Mouse (Mus musculus) CD4-positive helper T cell, adult 2 months (primary cell): ENCODE data around the gene Gm13285.
"Not testable (repeated sequence)": the region's sequence is repeated elsewhere in the genome, so short reads cannot be mapped to it uniquely, and the experiment has no call there.

Source experiments
- DNase-seq: peaks from one replicate; pipeline ENCODE4 v3.0.0-alpha.2; 2012; ENCODE audit warnings: low read depth, missing footprints, low spot score

Gene Gm13285

DNA sequence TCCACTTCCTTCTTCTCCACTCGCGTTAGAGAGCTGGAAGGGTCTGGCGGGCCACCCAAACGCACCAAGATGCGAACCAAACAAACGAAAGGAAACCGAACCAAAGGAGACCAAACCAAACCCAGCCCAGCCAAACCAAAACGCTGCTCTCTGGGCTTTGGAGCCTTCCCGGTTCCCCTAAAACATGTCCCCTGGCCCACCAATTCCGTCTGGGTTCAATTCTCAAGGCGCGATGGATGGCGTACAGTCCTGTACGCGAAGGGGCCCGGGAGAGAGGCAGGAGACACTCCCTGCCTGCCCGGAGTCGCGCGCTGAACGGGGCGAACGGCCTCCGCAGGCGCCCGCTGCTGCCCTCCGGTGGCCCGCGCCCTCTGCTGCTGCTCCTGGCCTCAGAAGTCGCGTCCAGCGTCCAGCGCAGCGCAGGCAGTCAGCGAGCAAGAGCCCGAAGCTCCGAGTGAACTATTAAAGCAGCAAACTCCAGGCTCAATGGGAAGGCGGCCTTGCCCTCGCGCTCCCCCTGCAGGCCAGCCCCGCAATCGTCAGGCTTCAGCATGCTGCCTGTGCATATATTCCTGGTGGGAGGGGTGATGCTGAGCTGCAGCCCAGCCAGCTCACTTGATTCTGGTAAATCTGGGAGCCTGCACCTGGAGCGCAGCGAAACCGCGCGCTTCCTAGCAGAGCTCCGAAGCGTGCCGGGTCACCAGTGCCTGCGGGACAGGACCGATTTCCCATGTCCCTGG lies 5.4 kb upstream of the Gm13285 start, which contains the start of gene Gm13275:
Gm13275 (plus strand) TSS at position 552 of the 740 bp plus-strand sequence.
- not testable (repeated sequence) for DNase-seq

DNA sequence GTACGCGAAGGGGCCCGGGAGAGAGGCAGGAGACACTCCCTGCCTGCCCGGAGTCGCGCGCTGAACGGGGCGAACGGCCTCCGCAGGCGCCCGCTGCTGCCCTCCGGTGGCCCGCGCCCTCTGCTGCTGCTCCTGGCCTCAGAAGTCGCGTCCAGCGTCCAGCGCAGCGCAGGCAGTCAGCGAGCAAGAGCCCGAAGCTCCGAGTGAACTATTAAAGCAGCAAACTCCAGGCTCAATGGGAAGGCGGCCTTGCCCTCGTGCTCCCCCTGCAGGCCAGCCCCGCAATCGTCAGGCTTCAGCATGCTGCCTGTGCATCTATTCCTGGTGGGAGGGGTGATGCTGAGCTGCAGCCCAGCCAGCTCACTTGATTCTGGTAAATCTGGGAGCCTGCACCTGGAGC lies 2.4 kb upstream of the Gm13285 start, which contains the start of gene Gm13279:
Gm13279 (plus strand) TSS at position 301 of the 400 bp plus-strand sequence.
- not testable (repeated sequence) for DNase-seq

DNA sequence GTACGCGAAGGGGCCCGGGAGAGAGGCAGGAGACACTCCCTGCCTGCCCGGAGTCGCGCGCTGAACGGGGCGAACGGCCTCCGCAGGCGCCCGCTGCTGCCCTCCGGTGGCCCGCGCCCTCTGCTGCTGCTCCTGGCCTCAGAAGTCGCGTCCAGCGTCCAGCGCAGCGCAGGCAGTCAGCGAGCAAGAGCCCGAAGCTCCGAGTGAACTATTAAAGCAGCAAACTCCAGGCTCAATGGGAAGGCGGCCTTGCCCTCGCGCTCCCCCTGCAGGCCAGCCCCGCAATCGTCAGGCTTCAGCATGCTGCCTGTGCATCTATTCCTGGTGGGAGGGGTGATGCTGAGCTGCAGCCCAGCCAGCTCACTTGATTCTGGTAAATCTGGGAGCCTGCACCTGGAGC lies 3.5 kb downstream of the Gm13285 start, which contains the start of gene Gm13287:
Gm13287 (plus strand) TSS at position 301 of the 400 bp plus-strand sequence.
- DNase-seq, result not testable (repeated sequence)

DNA sequence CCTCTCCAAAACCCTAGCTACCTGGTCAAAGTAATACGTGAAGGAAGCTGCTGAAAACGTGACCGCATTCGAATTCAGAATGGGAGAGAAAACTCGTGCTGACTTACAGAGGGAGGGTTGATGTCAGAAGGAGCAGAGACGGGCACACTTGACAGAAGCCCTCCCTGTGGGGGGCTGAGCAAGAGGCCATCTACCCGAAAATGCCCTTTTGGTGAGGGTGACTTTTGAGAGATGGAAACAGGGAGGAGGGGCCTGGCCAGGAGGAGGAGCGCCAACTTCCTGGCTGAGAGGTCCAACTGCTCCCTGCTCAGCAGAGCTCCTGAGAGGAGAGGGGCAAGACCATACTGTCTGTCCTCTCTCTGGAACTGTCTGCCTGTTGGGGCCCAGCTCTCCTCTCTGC lies 5.8 kb downstream of the Gm13285 start, which contains the start of gene Gm13288:
Gm13288 (plus strand) TSS at position 301 of the 400 bp plus-strand sequence.
- DNase-seq, result not testable (repeated sequence)

- DNase-seq, result not testable (repeated sequence)
Measured at GRCm38 (mm10) chr4:88805761-88806160, 6.3 kb downstream of the Gm13285 start.

GRCm38 (mm10) chr4:88815928-88816327 lies 16.5 kb downstream of the Gm13285 start, which contains the start of gene Ifna7:
Gene Ifna7 (plus strand): TSS chr4:88816228.
- DNase-seq, result no peak

- no peak for DNase-seq
Measured at GRCm38 (mm10) chr4:88819659-88820058, 20.2 kb downstream of the Gm13285 start, which contains the start of gene Ifna11. Gene Ifna11 (plus strand): TSS chr4:88819959.

DNA sequence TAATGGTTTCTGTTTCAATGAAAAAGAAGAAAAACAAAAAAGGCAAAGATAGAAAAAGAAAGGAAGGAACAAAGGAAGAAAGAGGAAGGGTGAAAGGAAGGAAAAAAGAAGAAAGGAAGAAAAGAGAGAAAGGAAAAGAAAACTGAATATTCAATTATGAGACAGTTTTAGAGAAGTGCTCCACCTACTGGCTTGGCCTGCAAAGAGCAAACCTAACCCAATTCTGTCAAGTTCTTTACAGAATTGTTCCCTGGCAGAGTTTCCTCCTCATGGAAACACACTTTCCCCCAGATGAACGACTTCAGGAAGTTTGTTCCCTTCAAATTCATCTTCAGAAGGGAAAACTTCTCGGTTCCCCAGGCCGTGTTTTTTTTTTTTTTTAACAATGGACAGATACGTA lies 23.5 kb downstream of the Gm13285 start:
- peak; percentile 29 for DNase-seq

GRCm38 (mm10) chr4:88827116-88827515 lies 27.7 kb downstream of the Gm13285 start, which contains the start of gene Ifna6:
Gene Ifna6 (plus strand): TSS chr4:88827416.
- DNase-seq, result not testable (repeated sequence)

DNA sequence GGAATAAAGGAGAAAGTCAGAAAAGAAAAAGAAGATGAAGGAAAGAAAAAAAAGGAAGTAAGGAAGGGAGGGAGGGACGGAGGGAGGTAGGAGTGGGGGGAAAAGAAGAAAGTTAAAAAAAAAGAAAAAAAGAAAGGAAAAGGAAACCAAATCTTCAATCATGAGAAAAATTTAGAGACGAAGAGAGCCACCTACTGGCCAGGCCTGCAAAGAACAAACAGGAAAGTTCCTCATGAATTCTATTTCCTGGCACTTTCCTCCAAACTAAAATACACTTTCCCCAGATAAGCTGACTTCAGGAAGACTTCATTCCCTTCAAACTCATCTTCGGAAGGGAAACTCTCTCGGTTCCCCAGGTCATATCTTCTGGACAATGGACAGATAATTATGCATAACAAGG lies 31.1 kb downstream of the Gm13285 start:
- peak; percentile 37 for DNase-seq

DNA sequence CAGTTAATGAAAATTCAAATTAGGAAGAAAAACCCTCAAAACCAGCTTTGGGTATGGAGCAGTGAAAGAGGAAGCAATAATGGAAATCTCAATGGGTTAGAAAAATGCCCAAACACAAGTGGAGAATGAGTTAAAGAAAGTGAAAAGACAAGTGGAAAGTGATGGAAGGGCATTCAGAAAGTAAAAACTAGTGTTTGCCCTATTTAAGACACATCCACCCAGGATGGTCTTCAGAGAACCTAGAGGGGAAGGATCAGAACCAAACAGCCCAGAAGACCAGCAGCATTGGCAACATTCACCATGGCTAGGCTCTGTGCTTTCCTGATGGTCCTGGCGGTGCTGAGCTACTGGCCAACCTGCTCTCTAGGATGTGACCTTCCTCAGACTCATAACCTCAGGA lies 35.8 kb downstream of the Gm13285 start, which contains the start of gene Ifna5:
Ifna5 (plus strand) TSS at position 301 of the 400 bp plus-strand sequence.
- DNase-seq, result not testable (repeated sequence)

GRCm38 (mm10) chr4:88838828-88839227 lies 39.4 kb downstream of the Gm13285 start:
- peak; percentile 18 for DNase-seq

- no peak for DNase-seq
Measured at GRCm38 (mm10) chr4:88840058-88840457, 40.6 kb downstream of the Gm13285 start.

DNA sequence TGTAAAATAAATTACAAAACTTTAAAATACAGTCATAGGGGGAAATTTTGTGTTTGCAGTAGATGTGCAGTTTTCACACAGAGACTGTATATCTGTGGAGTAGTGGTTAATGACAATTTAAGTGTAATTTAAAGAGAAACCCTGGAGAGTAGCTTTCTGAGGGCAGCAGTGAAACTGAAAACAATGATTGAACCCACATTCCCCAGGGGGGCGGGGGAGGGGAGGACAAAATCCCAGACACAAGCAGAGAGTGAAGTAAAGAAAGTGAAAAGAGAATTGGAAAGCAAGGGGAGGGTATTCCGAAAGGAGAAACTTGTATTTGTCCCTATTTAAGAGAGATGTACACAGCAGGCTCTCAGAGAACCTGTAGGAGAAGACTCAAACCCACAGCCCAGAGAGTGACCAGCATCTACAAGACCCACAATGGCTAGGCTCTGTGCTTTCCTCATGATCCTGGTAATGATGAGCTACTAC lies 42.0 kb downstream of the Gm13285 start, which contains the start of gene Ifna4:
Ifna4 (plus strand) TSS at position 424 of the 474 bp plus-strand sequence.
- no peak for DNase-seq

GRCm38 (mm10) chr4:88845334-88845733 lies 45.9 kb downstream of the Gm13285 start:
- DNase-seq, result peak; percentile 30

GRCm38 (mm10) chr4:88849698-88850097 lies 50.2 kb downstream of the Gm13285 start, which contains the start of gene Ifna1:
Gene Ifna1 (plus strand): TSS chr4:88850087.
- DNase-seq, result no peak
